Comparison of ENCODE assay signal across 10 mouse cellular contexts in the genomic region with DNA sequence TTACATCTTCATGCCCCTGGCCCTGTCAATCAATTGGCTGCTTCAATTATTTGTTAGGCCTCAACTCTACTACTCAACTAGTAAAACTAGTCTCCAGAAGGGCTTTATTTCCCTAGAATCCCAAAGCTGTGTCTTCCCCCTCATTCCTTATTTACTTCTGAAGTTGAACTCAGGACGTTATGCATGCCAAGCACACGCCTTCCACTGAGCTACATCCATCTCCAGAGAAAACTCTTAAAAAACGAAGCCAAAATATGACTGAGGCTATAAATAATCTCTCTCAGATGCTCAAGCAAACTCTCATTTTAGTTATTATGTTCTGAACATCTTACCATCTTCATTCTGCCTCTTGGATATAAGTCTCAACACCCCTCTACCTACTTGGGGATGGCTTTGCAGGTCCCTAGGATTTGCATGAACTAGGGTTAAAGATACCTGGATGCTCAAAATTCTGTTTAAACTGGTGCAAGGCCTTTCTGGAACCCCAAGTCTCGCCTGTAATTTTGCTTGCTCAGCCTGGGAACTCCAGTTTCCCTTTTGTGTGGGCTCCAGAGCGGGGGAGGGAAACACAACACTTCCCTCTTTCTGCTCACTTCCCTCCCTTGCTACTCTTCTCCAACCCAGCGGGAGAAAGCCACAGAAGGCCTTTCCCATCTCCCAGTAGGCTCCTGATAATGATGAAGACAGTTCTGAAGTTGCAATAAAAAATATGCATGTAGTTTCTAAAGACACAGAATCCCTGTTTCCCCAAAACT. TPM values are rescaled to one million over a fixed set of nuclear protein-coding genes. Genes with fewer than 3 reads are reported as not detected.
DNase-seq lines count a peak whose midpoint lies in the region; ATAC-seq and TF ChIP-seq lines count a peak whose summit lies in the region.
"Had no signal": no experiment of that assay in that cellular context is flagged by ENCODE, and none has a peak within 500 bp of the region (broad histone marks: within the 10 kb centered on the region; RNA-seq: fewer than 3 reads in every experiment).

No protein-coding gene starts in this region.

- H3K36me3 ChIP-seq in hindbrain, postnatal 0 days (ENCODE audit: insufficient read depth, low read length): no peaks in the 10 kb centered on the region
- no peaks in the 10 kb centered on the region for H3K36me3 ChIP-seq in hindbrain, embryonic 13.5 days
- no peaks in the 10 kb centered on the region for H3K36me3 ChIP-seq in midbrain, embryonic 10.5 days
- no peaks in the 10 kb centered on the region for H3K36me3 ChIP-seq in midbrain, embryonic 11.5 days (ENCODE audit: control insufficient read depth, insufficient read depth, low read length)
- H3K36me3 ChIP-seq in embryonic facial prominence, embryonic 14.5 days (ENCODE audit: control insufficient read depth, insufficient read depth, low read length): no peaks in the 10 kb centered on the region
- H3K36me3 ChIP-seq: midbrain, embryonic 13.5 days had no signal

- H3K9me3 ChIP-seq in hindbrain, postnatal 0 days (ENCODE audit: low read length): no peaks in the 10 kb centered on the region
- H3K9me3 ChIP-seq in hindbrain, embryonic 13.5 days: no peaks in the 10 kb centered on the region
- H3K9me3 ChIP-seq in midbrain, embryonic 10.5 days (replicated peaks): no peaks in the 10 kb centered on the region
- no peaks in the 10 kb centered on the region for H3K9me3 ChIP-seq in midbrain, embryonic 11.5 days (ENCODE audit: control insufficient read depth, low read length)
- no peaks in the 10 kb centered on the region for H3K9me3 ChIP-seq in embryonic facial prominence, embryonic 14.5 days (ENCODE audit: control insufficient read depth, low read length)
- H3K9me3 ChIP-seq: midbrain, embryonic 13.5 days had no signal

- H3K4me3 ChIP-seq in hindbrain, postnatal 0 days (ENCODE audit: low read length): no peak overlapping the region
- H3K4me3 ChIP-seq in hindbrain, embryonic 13.5 days: no peak overlapping the region
- no peak overlapping the region for H3K4me3 ChIP-seq in midbrain, embryonic 10.5 days
- H3K4me3 ChIP-seq in midbrain, embryonic 11.5 days (ENCODE audit: low read depth, low read length): no peak overlapping the region
- H3K4me3 ChIP-seq in embryonic facial prominence, embryonic 14.5 days (ENCODE audit: low read depth, low read length): no peak overlapping the region
- H3K4me3 ChIP-seq: midbrain, embryonic 13.5 days had no signal

- WGBS in hindbrain, postnatal 0 days: 65% methylated on average over 6 of the region's 6 CpGs
- 62% methylated on average over 6 of the region's 6 CpGs for WGBS in hindbrain, embryonic 13.5 days
- 60% methylated on average over 6 of the region's 6 CpGs for WGBS in midbrain, embryonic 10.5 days
- 49% methylated on average over 6 of the region's 6 CpGs for WGBS in midbrain, embryonic 11.5 days
- 49% methylated on average over 6 of the region's 6 CpGs for WGBS in embryonic facial prominence, embryonic 14.5 days

- DNase-seq in hindbrain, postnatal 0 days (ENCODE audit: low spot score): no peak
- no peak for DNase-seq in midbrain, embryonic 10.5 days (ENCODE audit: low spot score)
- no peak for DNase-seq in midbrain, embryonic 11.5 days (ENCODE audit: low spot score, missing footprints)
- DNase-seq in embryonic facial prominence, embryonic 14.5 days (ENCODE audit: low spot score): peak; percentile 42
- no peak for DNase-seq in thymus, postnatal 14 days
- DNase-seq: adrenal gland, postnatal 10 days had no signal

- no peaks in the 10 kb centered on the region for H3K27me3 ChIP-seq in hindbrain, postnatal 0 days (ENCODE audit: insufficient read depth, low read length)
- no peaks in the 10 kb centered on the region for H3K27me3 ChIP-seq in hindbrain, embryonic 13.5 days
- no peaks in the 10 kb centered on the region for H3K27me3 ChIP-seq in midbrain, embryonic 10.5 days (ENCODE audit: low read depth, poor library complexity, severe bottlenecking)
- H3K27me3 ChIP-seq in midbrain, embryonic 11.5 days (ENCODE audit: control insufficient read depth, insufficient read depth, low read length): no peaks in the 10 kb centered on the region
- no peaks in the 10 kb centered on the region for H3K27me3 ChIP-seq in embryonic facial prominence, embryonic 14.5 days (replicated peaks; ENCODE audit: control insufficient read depth, insufficient read depth, low read length)
- H3K27me3 ChIP-seq: midbrain, embryonic 13.5 days had no signal

- H3K27ac ChIP-seq in hindbrain, postnatal 0 days: peak overlapping the region; percentile 66
- H3K27ac ChIP-seq in hindbrain, embryonic 13.5 days: no peak overlapping the region
- peak overlapping the region; percentile 5 for H3K27ac ChIP-seq in midbrain, embryonic 10.5 days (replicated peaks)
- H3K27ac ChIP-seq in midbrain, embryonic 11.5 days (ENCODE audit: low read depth, low read length): no peak overlapping the region
- peak overlapping the region; percentile 46; the same call in 1 of the 2 replicates for H3K27ac ChIP-seq in embryonic facial prominence, embryonic 14.5 days (replicated peaks; ENCODE audit: low read depth, low read length)
- H3K27ac ChIP-seq: midbrain, embryonic 13.5 days had no signal

- ATAC-seq in hindbrain, postnatal 0 days: no peak
- ATAC-seq in hindbrain, embryonic 13.5 days (ENCODE audit: low FRiP score): no peak
- no peak for ATAC-seq in midbrain, embryonic 11.5 days (ENCODE audit: low FRiP score)
- ATAC-seq in embryonic facial prominence, embryonic 14.5 days (ENCODE audit: low read depth): no peak
- peak; percentile 80 for ATAC-seq in monocyte, adult 5-6 weeks (replicated peaks; ENCODE audit: insufficient number of reproducible peaks, low FRiP score, low TSS enrichment, poor library complexity, severe bottlenecking)
- ATAC-seq in cerebellum, adult (ENCODE audit: insufficient number of reproducible peaks, low FRiP score, low TSS enrichment): no peak
- ATAC-seq: midbrain, embryonic 13.5 days had no signal

- TF ChIP-seq CTCF in hindbrain, postnatal 0 days (IDR thresholded peaks at IDR 0.05; ENCODE audit: low read depth): no peak

- H3K4me1 ChIP-seq in hindbrain, postnatal 0 days (ENCODE audit: insufficient read depth, low read length): no peaks in the 10 kb centered on the region
- H3K4me1 ChIP-seq in hindbrain, embryonic 13.5 days (replicated peaks): peaks cover 5% of the 10 kb centered on the region
- H3K4me1 ChIP-seq in midbrain, embryonic 10.5 days: peaks cover 13% of the 10 kb centered on the region
- peaks cover 7% of the 10 kb centered on the region; the same call in 1 of the 2 replicates for H3K4me1 ChIP-seq in midbrain, embryonic 11.5 days (ENCODE audit: control insufficient read depth, insufficient read depth, low read length)
- peaks cover 4% of the 10 kb centered on the region for H3K4me1 ChIP-seq in embryonic facial prominence, embryonic 14.5 days (ENCODE audit: control insufficient read depth, insufficient read depth, low read length)

- H3K4me2 ChIP-seq in hindbrain, postnatal 0 days (ENCODE audit: low read depth, low read length): no peak overlapping the region
- no peak overlapping the region for H3K4me2 ChIP-seq in hindbrain, embryonic 13.5 days
- H3K4me2 ChIP-seq in midbrain, embryonic 11.5 days: no peak overlapping the region
- no peak overlapping the region for H3K4me2 ChIP-seq in embryonic facial prominence, embryonic 14.5 days (ENCODE audit: low read depth, low read length)
- H3K4me2 ChIP-seq: midbrain, embryonic 13.5 days had no signal

- H3K9ac ChIP-seq in hindbrain, postnatal 0 days (replicated peaks; ENCODE audit: low read length): no peak overlapping the region
- H3K9ac ChIP-seq in hindbrain, embryonic 13.5 days: no peak overlapping the region
- no peak overlapping the region for H3K9ac ChIP-seq in midbrain, embryonic 11.5 days (ENCODE audit: low read length)
- H3K9ac ChIP-seq in embryonic facial prominence, embryonic 14.5 days (ENCODE audit: low read depth, low read length): no peak overlapping the region
- H3K9ac ChIP-seq: midbrain, embryonic 13.5 days had no signal

RNA-seq across cellular contexts. Expression of a gene that starts 7.2 kb away (rescaled TPM):
- 102 and 115 TPM in 2 replicates for total RNA-seq in hindbrain, postnatal 0 days (2014; rRNA removed)
- 241 and 256 TPM in 2 replicates for polyA plus RNA-seq in hindbrain, postnatal 0 days (2015; fragmentation: Nextera tagmentation; extraction: Ambion mirVana)
- 246 and 256 TPM in 2 replicates for polyA plus RNA-seq in hindbrain, embryonic 13.5 days (2015; fragmentation: Nextera tagmentation; extraction: Ambion mirVana)
- 228 and 233 TPM in 2 replicates for polyA plus RNA-seq in midbrain, embryonic 10.5 days (2016; fragmentation: Nextera tagmentation; extraction: Ambion mirVana)
- 278 and 318 TPM in 2 replicates for polyA plus RNA-seq in midbrain, embryonic 11.5 days (2014; fragmentation: Nextera tagmentation; extraction: Ambion mirVana)
- 234 and 237 TPM in 2 replicates for polyA plus RNA-seq in embryonic facial prominence, embryonic 14.5 days (2014; fragmentation: Nextera tagmentation; extraction: Ambion mirVana)
- 472 to 775 TPM (median 753 TPM) in 3 replicates for total RNA-seq in monocyte, adult 5-6 weeks (2017)

Comparison
In these comparisons a context has a peak if more than half of its experiments do, and no peak if none do; other contexts are left out.
1. H3K27ac ChIP-seq: peak in hindbrain, postnatal 0 days (single experiment), midbrain, embryonic 10.5 days (single experiment) and embryonic facial prominence, embryonic 14.5 days (single experiment); none in hindbrain, embryonic 13.5 days (single experiment) and midbrain, embryonic 11.5 days (single experiment).